Mouse (Mus musculus): Measurements from ENCODE around the gene Lrcol1.

The Lrcol1 gene

DNA sequence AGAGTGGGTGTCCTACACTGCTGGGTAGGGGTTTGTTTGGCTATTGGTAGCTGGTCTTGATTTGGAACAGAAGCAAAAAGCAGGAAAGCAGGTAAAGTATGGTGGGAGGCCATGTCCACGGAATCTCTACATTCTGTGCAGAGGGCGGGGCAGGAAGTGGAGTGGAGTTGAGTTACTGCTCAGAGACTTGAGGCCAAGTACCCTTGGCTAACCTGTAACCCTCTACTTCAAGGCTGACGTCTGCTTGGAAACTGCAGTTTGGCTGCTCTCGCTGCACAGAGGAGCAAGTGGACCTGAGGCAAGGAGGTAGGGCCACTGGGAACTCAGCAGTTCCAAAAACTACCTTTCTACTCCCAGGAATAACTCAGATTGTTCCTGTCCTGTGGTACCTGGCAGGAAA is at the start of gene Lrcol1:
Lrcol1 (plus strand) TSS at position 207 of the 400 bp plus-strand sequence.
- in situ Hi-C loops (cut with MboI, MseI), result no loop called here

- in situ Hi-C loops (cut with MboI, MseI), result loop anchor here in 1 of 2 experiments (25.0 kb wide), 1 partner anchor 1684 kb away; no protein-coding TSS in a partner anchor
These were observed 47.9 kb upstream of the Lrcol1 start for GRCm38 (mm10) chr5:110296637-110297036.

DNA sequence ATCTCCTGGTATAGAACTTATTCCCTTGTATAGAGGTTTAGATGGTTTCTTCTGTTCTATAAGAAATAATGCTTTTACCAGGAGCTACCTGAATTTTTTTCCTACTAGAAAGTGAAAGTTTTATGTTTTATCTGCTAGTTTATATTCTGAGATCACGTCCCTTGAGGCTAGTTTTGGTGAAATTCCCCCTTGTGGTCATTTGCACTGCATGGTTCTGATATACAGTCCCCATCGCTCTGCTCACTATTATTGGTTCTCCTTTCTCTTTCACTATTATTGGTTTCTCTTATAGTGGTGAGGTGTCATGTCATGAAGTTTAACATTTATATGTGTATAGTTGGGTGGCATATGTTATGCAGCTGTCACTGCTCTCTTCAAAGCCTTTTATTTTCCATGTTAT is 43.9 kb upstream of the Lrcol1 start:
- in situ Hi-C loops (cut with MboI, MseI), result no loop called here

DNA sequence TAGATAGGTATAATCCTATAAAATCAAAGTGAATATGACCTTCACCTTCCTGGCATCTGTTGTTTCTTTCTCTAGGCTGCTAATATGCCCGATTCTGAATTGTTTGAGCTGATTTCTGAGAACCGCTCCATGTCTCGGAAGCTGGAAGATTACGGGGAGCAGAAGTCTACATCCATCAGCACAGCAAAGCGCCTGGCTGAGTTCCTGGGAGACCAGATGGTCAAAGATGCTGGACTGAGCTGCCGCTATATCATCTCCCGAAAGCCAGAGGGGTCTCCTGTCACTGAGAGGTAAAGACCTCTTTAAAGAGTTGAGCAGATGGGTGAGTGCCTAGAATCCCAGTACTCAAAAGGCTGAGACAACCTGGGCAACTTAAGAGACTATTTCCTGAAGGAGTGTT is 35.7 kb upstream of the Lrcol1 start:
- in situ Hi-C loops (cut with MboI, MseI), result no loop called here

DNA sequence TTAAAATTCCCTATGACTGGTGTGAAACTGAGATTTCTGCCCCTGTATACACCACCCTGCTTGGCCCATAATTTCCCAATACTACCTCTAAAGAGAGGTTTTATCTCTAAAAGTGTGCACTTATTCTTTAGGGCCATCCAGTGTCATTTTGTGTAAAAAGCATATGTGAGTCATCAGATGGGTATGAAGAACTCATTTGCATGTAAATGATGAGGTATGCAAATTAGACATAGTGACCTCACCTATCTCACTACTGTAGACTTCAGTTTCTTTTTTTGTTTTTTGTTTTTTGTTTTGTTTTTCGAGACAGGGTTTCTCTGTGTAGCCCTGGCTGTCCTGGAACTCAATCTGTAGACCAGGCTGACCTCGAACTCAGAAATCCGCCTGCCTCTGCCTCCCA is 31.4 kb upstream of the Lrcol1 start:
- in situ Hi-C loops (cut with MboI, MseI), result no loop called here

GRCm38 (mm10) chr5:110330508-110330907 is 14.0 kb upstream of the Lrcol1 start:
- in situ Hi-C loops (cut with MboI, MseI), result no loop called here

GRCm38 (mm10) chr5:110338792-110339191 is 5.7 kb upstream of the Lrcol1 start:
- in situ Hi-C loops (cut with MboI, MseI), result no loop called here

GRCm38 (mm10) chr5:110342648-110343284 is 1.8 kb upstream of the Lrcol1 start, which contains the start of gene P2rx2:
TSS of gene P2rx2 (minus strand) at chr5:110343212.
- in situ Hi-C loops (cut with MboI, MseI), result no loop called here

GRCm38 (mm10) chr5:110345553-110345952 is 1.0 kb downstream of the Lrcol1 start:
- in situ Hi-C loops (cut with MboI, MseI), result no loop called here

GRCm38 (mm10) chr5:110347006-110347405 is 2.5 kb downstream of the Lrcol1 start:
- in situ Hi-C loops (cut with MboI, MseI), result no loop called here

GRCm38 (mm10) chr5:110354716-110355115 is 10.2 kb downstream of the Lrcol1 start:
- in situ Hi-C loops (cut with MboI, MseI), result loop anchor here (5.0 kb wide), 2 partner anchors 73 to 278 kb away; no protein-coding TSS in a partner anchor

- in situ Hi-C loops (cut with MboI, MseI), result loop anchor here (5.0 kb wide), 2 partner anchors 70 to 275 kb away; no protein-coding TSS in a partner anchor
These were observed 13.1 kb downstream of the Lrcol1 start for GRCm38 (mm10) chr5:110357531-110358179.

GRCm38 (mm10) chr5:110361465-110361864 is 16.9 kb downstream of the Lrcol1 start:
- in situ Hi-C loops (cut with MboI, MseI), result loop anchor here in 1 of 2 experiments (5.0 kb wide), 1 partner anchor 81 kb away; no protein-coding TSS in a partner anchor

GRCm38 (mm10) chr5:110362813-110363178 is 18.3 kb downstream of the Lrcol1 start:
- in situ Hi-C loops (cut with MboI, MseI), result loop anchor here in 1 of 2 experiments (5.0 kb wide), 1 partner anchor 80 kb away; no protein-coding TSS in a partner anchor

DNA sequence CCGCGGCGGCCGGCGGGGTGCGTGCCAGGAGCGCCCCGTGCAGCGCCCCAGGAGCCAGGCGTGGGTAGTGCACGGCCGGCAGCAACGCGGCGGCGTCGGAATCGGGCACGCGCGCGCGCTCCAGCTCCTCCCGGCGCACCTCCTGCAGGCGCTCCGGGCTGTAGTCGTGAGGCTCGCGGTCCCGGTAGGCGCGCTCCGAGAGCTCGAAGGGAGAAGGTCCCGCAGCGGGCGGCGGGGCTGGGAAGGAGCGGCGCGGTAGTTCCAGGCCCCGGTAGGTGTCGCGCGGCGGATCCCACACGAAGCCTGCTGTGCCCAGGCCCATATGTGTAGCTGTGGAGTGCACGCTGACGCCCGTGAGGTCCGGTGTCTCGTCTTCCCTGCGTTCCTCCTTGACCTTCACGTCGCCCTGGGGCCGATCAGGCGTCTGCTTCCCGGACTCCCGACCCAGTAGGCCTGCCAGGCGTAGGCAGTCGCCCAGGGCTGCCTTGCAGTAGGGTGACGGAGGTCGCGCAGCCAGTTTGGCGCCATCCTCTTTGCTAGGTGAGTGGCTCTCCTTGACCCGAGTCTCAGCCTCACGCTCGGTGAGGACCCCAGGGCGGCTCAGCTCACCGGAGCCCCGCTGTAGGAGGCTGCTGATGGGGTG is 18.8 kb downstream of the Lrcol1 start:
- in situ Hi-C loops (cut with MboI, MseI), result loop anchor here in 1 of 2 experiments (5.0 kb wide), 1 partner anchor 79 kb away; no protein-coding TSS in a partner anchor

DNA sequence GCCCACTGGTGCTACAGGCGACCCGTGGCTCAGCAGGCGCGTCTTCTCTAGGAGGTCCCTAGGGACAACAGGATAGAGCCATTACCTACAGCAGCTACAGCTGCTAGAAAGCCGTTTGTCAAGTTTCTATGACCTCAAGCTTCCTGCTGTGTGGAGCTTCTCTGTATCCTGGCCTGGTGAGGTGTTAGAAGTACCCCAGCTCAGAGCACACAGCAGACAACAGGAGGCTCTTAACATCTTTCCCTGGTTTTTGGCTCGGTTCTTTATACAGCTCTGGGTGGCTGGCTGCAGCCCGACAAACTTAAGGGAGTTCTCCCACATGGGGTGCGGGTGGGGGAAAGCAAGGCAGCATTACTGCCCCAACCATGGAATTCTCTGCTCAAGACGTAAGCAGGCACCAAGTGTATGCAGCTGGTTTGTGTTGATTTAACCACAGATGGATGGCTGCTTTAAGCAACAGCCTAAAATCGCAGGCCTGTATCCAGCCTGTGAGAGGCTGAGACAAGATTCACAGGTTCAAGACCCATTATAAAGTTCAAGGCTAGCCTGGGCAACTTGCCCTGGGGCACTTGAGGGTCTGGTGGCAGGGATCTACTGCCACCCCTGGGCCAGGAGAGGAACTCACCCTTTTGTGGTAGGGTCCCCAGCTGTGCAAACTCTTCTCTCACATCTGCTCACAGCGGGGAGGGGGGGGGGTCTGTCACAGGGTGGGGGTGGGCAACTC is 19.5 kb downstream of the Lrcol1 start:
- in situ Hi-C loops (cut with MboI, MseI), result loop anchor here in 1 of 2 experiments (5.0 kb wide), 1 partner anchor 78 kb away; no protein-coding TSS in a partner anchor

GRCm38 (mm10) chr5:110376802-110377433 is 32.4 kb downstream of the Lrcol1 start:
- in situ Hi-C loops (cut with MboI, MseI), result no loop called here

- in situ Hi-C loops (cut with MboI, MseI), result no loop called here
These were observed 33.7 kb downstream of the Lrcol1 start for GRCm38 (mm10) chr5:110378181-110378583.

DNA sequence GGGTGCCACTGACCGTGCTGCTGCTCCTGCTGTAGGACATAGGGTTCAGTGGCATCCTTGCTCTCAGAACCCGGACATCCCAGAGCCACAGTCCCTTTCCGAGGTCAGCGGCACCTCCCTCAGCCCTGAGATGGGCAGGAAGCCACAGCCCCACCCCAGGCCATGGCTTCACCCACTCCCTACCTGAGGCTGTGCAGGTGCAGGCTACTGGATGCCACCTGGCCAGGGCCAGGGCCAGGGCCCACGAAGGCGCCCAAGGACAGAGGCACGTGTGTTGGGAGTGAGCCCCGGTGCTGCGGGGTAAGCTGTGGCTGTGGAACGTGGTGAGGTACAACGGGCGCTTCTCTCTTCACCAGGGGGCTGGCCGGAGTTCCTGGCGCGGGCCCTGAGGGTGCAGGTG is 34.6 kb downstream of the Lrcol1 start:
- in situ Hi-C loops (cut with MboI, MseI), result no loop called here

DNA sequence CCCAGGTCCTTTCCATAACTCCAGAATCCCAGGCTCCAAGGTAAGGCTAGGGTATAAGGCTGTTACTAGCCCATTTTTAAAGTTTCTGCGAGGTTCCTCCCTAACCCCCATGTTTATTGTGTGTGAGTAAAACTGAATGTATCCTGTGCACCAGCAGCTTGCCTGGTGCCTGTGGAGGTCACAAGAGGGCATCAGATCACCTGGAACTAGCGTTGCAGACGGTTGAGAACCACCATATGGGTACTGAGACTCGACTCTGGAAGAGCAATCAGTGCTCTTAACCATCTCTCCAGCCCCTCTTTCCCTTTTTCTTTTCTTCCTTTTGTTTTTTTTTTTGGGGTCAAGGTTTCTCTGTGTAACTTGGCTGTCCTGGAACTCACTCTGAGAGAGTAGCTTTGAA is 35.3 kb downstream of the Lrcol1 start:
- in situ Hi-C loops (cut with MboI, MseI), result no loop called here

GRCm38 (mm10) chr5:110384491-110384890 is 40.0 kb downstream of the Lrcol1 start:
- in situ Hi-C loops (cut with MboI, MseI), result no loop called here
